Mouse (Mus musculus) midbrain, embryonic 12.5 days (tissue): ENCODE data around the gene Hhex. TPM values are rescaled to one million over a fixed set of nuclear protein-coding genes. Genes with fewer than 3 reads are reported as not detected.

Source experiments
- ATAC-seq: fragments of 200-750 bp; cut with Nextera tagmentation; 2 replicates; pipeline ENCODE4 v1.8.0; 2017; ENCODE audit warnings: low read depth, moderate TSS enrichment, moderate library complexity; ENCODE audit not compliant: low FRiP score
- H3K27ac ChIP-seq: fragments of 300-500 bp; sonication (generic); replicated peaks from 2 replicates; pipeline ENCODE4 v1.5.1; 2016; ENCODE audit warnings: mild to moderate bottlenecking
- H3K27me3 ChIP-seq: fragments of 300-500 bp; sonication (generic); 2 replicates; pipeline ENCODE4 v1.6.1; 2016; ENCODE audit warnings: mild to moderate bottlenecking
- H3K36me3 ChIP-seq: fragments of 300-500 bp; sonication (generic); 2 replicates; pipeline ENCODE4 v1.6.1; 2016
- H3K4me1 ChIP-seq: fragments of 300-500 bp; sonication (generic); 2 replicates; pipeline ENCODE4 v1.6.1; 2016
- H3K4me2 ChIP-seq: fragments of 300-500 bp; sonication (generic); replicated peaks from 2 replicates; pipeline ENCODE4 v1.6.1; 2016; ENCODE audit warnings: mild to moderate bottlenecking, moderate library complexity
- H3K4me3 ChIP-seq: fragments of 300-500 bp; sonication (generic); 2 replicates; pipeline ENCODE4 v1.5.1; 2016; ENCODE audit warnings: mild to moderate bottlenecking
- H3K9ac ChIP-seq: fragments of 300-500 bp; sonication (generic); replicated peaks from 2 replicates; pipeline ENCODE4 v1.6.1; 2016; ENCODE audit warnings: mild to moderate bottlenecking, moderate library complexity
- H3K9me3 ChIP-seq: fragments of 300-500 bp; sonication (generic); 2 replicates; pipeline ENCODE4 v1.6.1; 2016; ENCODE audit warnings: mild to moderate bottlenecking
- WGBS: fragments of 180-500 bp; shearing (Covaris S2); methylation state at CpG from one replicate; pipeline ENCODE4 v1.1.7; 2016; 5-methylcytosine and 5-hydroxymethylcytosine counted together
- polyA plus RNA-seq: library from polyadenylated mRNA; unstranded; fragments of >200 nt; fragmentation: Nextera tagmentation; extraction: Ambion mirVana; gene quantifications from 2 replicates; pipeline ENCODE4 v1.2.1, GENCODE M21; 2016

Hhex gene
- polyA plus RNA-seq, 1 experiment from 2014 or later, result 7.8 TPM

DNA sequence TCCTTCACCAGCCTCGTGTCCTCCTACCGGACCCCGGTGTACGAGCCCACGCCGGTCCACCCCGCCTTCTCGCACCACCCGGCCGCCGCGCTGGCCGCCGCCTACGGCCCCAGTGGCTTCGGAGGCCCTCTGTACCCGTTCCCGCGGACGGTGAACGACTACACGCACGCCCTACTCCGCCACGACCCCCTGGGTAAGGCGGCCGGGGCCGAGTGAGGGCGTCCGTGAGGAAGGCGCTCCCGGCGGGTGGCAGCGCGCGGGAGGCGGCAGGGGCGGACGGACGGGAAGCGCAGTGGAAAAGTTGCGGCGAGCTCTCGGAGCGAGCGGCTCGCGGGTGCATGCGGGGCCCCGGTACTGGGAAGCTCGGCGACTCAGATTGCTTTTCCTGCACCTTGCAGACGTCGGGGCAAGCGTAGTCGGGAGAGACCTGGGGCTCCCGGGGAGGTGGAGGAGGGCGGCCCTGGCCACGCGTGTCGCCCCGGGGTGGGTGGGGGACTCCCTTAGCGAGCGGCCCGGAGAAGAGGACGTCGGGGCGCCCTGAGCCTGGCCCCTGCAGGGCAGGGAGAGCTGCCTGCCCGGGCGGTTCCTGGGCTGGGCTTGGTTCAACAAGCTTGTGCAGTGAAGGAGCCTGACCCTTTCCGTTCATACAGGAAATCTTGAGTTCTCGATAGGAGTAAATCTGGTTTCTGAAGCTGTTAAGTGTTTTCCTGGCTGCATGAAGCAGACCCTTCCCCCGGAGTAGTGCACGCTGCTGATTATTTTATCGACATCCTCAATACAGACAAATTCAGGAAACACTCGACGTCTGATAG, 637 bp downstream of the Hhex start:
- Histone ChIP-seq H3K27ac (no peak overlapping the region), H3K4me2 (peak overlapping the region; percentile 54), H3K27me3 (peaks cover 90% of the 10 kb centered on the region), H3K9ac (0 out of 2 replicates have a peak overlapping the region, but pooled peaks have one; percentile 1), H3K4me1 (peaks cover 16% of the 10 kb centered on the region), H3K36me3 (no peaks in the 10 kb centered on the region), H3K9me3 (no peaks in the 10 kb centered on the region), H3K4me3 (peak overlapping the region; percentile 44)
- peak; percentile 47; the same call in 1 of the 2 replicates for ATAC-seq
- WGBS, result 1% methylated on average over 74 of the region's 77 CpGs

DNA sequence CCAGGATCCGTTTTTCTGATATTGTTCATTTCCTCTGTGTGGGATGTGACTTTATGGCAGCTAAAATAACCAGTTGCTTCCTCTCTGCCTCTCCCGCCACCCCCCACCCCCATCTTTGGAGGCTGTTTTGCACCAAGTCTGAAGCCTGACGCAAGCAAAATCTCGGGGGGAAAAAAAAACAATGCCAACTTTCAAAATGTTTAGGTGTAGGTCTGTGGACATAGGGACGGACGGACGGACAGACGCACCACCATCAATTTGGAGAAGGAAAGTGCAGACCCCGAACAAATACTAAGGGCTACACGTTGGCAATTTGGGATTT, 1.2 kb downstream of the Hhex start:
- ATAC-seq, result no peak
- H3K4me1 ChIP-seq, result peaks cover 16% of the 10 kb centered on the region
- no peaks in the 10 kb centered on the region for H3K9me3 ChIP-seq
- H3K27ac ChIP-seq, result no peak overlapping the region
- H3K36me3 ChIP-seq, result no peaks in the 10 kb centered on the region
- WGBS, result 3% methylated on average over 10 of the region's 10 CpGs
- peak overlapping the region; percentile 44; the same call in 1 of the 2 replicates for H3K4me3 ChIP-seq
- no peak overlapping the region for H3K4me2 ChIP-seq
- no peak overlapping the region for H3K9ac ChIP-seq
- H3K27me3 ChIP-seq, result peaks cover 88% of the 10 kb centered on the region

DNA sequence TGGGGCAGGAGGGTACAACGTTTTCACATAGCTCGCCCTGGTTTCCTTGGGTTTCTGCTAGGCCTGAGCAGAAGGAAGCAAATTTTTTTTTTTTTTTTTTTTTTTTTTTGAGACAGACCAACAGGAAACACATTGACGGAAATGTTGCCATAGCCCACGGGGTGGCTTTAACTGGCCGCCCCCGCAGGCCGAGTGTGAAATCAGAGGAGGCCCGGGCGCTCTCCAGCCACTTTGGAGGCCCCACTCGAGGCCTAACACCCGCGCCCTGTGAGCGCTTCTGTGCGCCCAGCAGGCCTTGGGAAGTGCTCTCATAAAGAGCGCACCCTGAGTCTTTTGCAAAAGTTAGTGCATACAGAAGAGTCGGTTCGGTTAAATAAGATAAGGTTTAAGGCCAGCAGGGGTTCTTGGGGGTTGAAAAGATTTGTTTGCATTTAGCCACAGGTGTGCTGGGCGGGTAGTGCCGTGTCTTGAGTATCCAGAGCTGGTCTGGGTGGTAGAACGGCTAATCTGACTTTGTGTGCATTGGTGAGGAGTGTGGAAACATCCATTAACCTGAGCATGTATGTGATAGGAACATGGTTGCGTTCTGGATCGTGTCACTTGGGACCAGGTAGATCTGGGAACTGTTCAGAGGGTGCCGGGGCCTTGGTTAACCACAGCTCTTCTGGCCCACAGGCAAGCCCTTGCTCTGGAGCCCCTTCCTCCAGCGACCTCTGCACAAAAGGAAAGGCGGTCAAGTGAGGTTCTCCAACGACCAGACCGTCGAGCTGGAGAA, 2.1 kb downstream of the Hhex start:
- 4% methylated on average over 28 of the region's 28 CpGs for WGBS
- no peak overlapping the region for H3K4me2 ChIP-seq
- no peak for ATAC-seq

DNA sequence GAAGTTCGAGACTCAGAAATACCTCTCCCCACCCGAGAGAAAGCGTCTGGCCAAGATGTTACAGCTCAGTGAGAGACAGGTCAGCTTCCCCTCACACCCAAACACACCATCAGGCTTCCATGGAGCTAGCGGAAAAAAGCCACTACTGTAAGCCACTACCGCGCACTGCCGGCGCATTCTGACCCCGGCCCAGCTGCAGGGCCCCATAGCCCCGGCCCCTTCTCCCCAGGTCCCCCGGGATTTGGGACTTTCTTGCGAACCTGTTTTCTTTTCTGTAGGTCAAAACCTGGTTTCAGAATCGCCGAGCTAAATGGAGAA, 2.6 kb downstream of the Hhex start:
- ATAC-seq, result no peak
- Histone ChIP-seq H3K27ac (no peak overlapping the region), H3K9me3 (no peaks in the 10 kb centered on the region), H3K27me3 (peaks cover 89% of the 10 kb centered on the region), H3K4me1 (peaks cover 16% of the 10 kb centered on the region), H3K9ac (no peak overlapping the region), H3K36me3 (no peaks in the 10 kb centered on the region), H3K4me3 (no peak overlapping the region), H3K4me2 (no peak overlapping the region)
- WGBS, result 5% methylated on average over 14 of the region's 14 CpGs

More for the DNA sequence above, 2.1 kb downstream of the Hhex start:
- Histone ChIP-seq H3K4me3 (no peak overlapping the region), H3K9ac (no peak overlapping the region), H3K4me1 (peaks cover 16% of the 10 kb centered on the region), H3K36me3 (no peaks in the 10 kb centered on the region), H3K9me3 (no peaks in the 10 kb centered on the region), H3K27me3 (peaks cover 89% of the 10 kb centered on the region), H3K27ac (no peak overlapping the region)

DNA sequence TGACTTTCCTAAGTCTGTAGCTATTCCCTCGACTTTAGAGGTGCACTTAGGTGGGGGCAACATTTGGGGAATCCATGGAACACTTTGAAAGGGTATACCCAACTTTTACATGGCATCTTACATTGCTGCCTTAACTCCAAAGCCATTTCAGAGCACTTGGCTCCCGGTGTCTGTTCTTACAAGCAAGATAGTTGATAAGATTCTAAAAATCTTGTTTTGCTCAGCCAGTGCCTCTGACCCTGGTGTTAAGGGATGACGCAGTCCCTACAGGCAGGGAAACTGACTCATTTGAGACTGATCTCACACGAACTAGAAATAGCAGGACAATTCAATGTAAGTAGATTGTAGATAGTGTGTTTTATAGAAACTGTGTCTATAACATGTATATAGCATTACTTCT, 5.6 kb downstream of the Hhex start:
- Histone ChIP-seq H3K36me3 (no peaks in the 10 kb centered on the region), H3K4me3 (no peak overlapping the region), H3K27ac (no peak overlapping the region), H3K9ac (no peak overlapping the region), H3K9me3 (no peaks in the 10 kb centered on the region), H3K4me2 (no peak overlapping the region), H3K4me1 (0 out of 2 replicates have a peak, but pooled peaks cover 3% of the 10 kb centered on the region), H3K27me3 (peaks cover 62% of the 10 kb centered on the region)
- ATAC-seq, result no peak
- 84% methylated on average over 4 of the region's 4 CpGs for WGBS

- H3K36me3 ChIP-seq, result no peaks in the 10 kb centered on the region
- H3K9me3 ChIP-seq, result no peaks in the 10 kb centered on the region
- no peak for ATAC-seq
- peaks cover 55% of the 10 kb centered on the region for H3K27me3 ChIP-seq
- no peak overlapping the region for H3K4me3 ChIP-seq
- WGBS, result 74% methylated on average over 15 of the region's 16 CpGs
- no peaks in the 10 kb centered on the region for H3K4me1 ChIP-seq
- H3K27ac ChIP-seq, result no peak overlapping the region
- H3K4me2 ChIP-seq, result no peak overlapping the region
- H3K9ac ChIP-seq, result no peak overlapping the region
Observed at GRCm38 (mm10) chr19:37440708-37441475, 6.3 kb downstream of the Hhex start.

DNA sequence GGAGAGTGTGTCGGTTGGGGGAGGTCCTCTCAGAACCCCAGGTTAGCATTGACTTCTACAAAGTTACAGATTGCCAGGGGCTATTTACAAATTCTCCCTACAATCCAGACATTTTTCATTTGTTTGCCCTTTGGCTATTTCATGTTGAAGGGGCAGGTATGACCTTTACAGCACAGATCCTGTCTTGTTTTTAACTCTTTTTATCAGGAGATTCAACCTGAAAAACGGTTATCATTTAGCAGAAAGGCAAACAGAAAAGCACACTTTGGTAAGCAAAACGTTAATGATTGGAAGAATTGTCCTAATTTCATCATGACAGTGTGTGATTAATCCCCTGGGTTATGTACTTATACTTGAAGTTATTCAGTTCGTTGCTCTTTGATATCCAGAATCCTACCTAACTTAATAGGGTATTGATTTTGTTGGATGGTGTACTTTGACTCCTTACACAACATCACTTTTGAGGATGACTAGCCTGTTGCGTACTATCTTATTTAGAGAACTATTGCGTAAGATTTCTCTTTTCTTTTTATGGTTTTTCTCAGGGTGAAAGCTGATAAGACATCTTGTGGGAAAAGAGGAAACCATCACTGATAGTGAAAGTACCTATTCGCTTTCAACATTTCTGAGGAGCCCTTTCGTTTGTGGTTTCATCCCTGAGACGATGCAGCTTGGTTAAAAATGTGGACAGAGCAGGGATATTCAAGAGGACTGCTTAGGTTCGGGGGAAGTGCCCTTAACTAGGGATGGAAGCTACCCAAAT, 8.1 kb downstream of the Hhex start:
- Histone ChIP-seq H3K4me3 (no peak overlapping the region), H3K4me2 (no peak overlapping the region), H3K4me1 (no peaks in the 10 kb centered on the region), H3K9ac (no peak overlapping the region), H3K27ac (no peak overlapping the region), H3K27me3 (peaks cover 37% of the 10 kb centered on the region), H3K9me3 (no peaks in the 10 kb centered on the region), H3K36me3 (no peaks in the 10 kb centered on the region)
- WGBS, result 84% methylated on average over 10 of the region's 10 CpGs
- no peak for ATAC-seq

GRCm38 (mm10) chr19:37443631-37444140, 9.1 kb downstream of the Hhex start:
- ATAC-seq, result no peak
- 85% methylated on average over 4 of the region's 4 CpGs for WGBS
- no peak overlapping the region for H3K4me3 ChIP-seq

GRCm38 (mm10) chr19:37448212-37448611, 13.6 kb downstream of the Hhex start:
- no peak overlapping the region for H3K4me2 ChIP-seq
- H3K4me1 ChIP-seq, result no peaks in the 10 kb centered on the region
- H3K27me3 ChIP-seq, result no peaks in the 10 kb centered on the region
- no peak overlapping the region for H3K27ac ChIP-seq
- H3K4me3 ChIP-seq, result no peak overlapping the region
- ATAC-seq, result no peak
- H3K9me3 ChIP-seq, result no peaks in the 10 kb centered on the region
- no peaks in the 10 kb centered on the region for H3K36me3 ChIP-seq
- no peak overlapping the region for H3K9ac ChIP-seq
- 76% methylated on average over 5 of the region's 5 CpGs for WGBS

More at GRCm38 (mm10) chr19:37443631-37444140, 9.1 kb downstream of the Hhex start:
- Histone ChIP-seq H3K36me3 (no peaks in the 10 kb centered on the region), H3K4me1 (no peaks in the 10 kb centered on the region), H3K4me2 (no peak overlapping the region), H3K9me3 (no peaks in the 10 kb centered on the region), H3K27ac (no peak overlapping the region), H3K9ac (no peak overlapping the region), H3K27me3 (peaks cover 31% of the 10 kb centered on the region)

GRCm38 (mm10) chr19:37449246-37449645, 14.6 kb downstream of the Hhex start:
- Histone ChIP-seq H3K9me3 (no peaks in the 10 kb centered on the region), H3K36me3 (no peaks in the 10 kb centered on the region), H3K4me3 (no peak overlapping the region), H3K9ac (no peak overlapping the region), H3K4me2 (no peak overlapping the region), H3K4me1 (no peaks in the 10 kb centered on the region), H3K27me3 (no peaks in the 10 kb centered on the region), H3K27ac (no peak overlapping the region)
- ATAC-seq, result no peak
- WGBS, result 87% methylated on average over 3 of the region's 3 CpGs

DNA sequence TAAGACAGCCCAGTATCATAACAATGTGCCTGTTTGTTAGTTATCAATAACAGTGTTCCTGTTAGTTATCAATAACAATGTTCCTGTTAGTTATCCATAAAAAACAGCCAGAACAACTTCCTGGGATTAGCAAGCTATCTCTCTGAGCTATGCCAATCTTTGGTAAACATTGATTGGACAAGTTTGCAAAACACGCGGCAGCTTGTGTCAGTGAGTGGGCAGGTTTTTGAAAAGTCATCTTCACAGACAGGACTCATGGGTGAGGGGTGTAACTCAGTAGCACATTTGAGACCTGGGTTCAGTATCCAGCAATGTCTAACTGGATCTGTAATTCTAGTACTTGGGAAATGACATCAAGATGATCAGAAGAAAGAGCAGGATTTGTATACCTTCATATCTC, 20.9 kb downstream of the Hhex start:
- Histone ChIP-seq H3K27ac (no peak overlapping the region), H3K9ac (no peak overlapping the region), H3K4me2 (no peak overlapping the region), H3K9me3 (peaks cover 3% of the 10 kb centered on the region), H3K4me3 (no peak overlapping the region), H3K4me1 (no peaks in the 10 kb centered on the region), H3K36me3 (no peaks in the 10 kb centered on the region), H3K27me3 (no peaks in the 10 kb centered on the region)
- WGBS, result 89% methylated on average over 2 of the region's 2 CpGs
- no peak for ATAC-seq
